ENCODE assay signal across 8 mouse cellular contexts in genomic region chr6:107529911-107530431, GRCm38 (mm10). TPM values are rescaled to one million over a fixed set of nuclear protein-coding genes. Genes with fewer than 3 reads are reported as not detected.
A peak's percentile ranks its signal among the peaks of the same experiment; 100 is the strongest.
DNase-seq lines count a peak whose midpoint lies in the region; ATAC-seq lines count a peak whose summit lies in the region.

No protein-coding gene starts in this region.

- under 1% methylated on average over 28 of the region's 34 CpGs for WGBS in lung, embryonic 16.5 days
- WGBS in liver, embryonic 15.5 days (ENCODE audit: insufficient replicate concordance): under 1% methylated on average over 34 of the region's 34 CpGs

- H3K9me3 ChIP-seq in lung, embryonic 16.5 days (ENCODE audit: control insufficient read depth, low read length): no peaks in the 10 kb centered on the region
- H3K9me3 ChIP-seq in liver, embryonic 15.5 days (replicated peaks): no peaks in the 10 kb centered on the region

- peak overlapping the region; percentile 62 for H3K4me3 ChIP-seq in lung, embryonic 16.5 days (ENCODE audit: low read length)
- H3K4me3 ChIP-seq in liver, embryonic 15.5 days (replicated peaks): peak overlapping the region; percentile 20

- H3K4me2 ChIP-seq in lung, embryonic 16.5 days (ENCODE audit: low read depth, low read length): peak overlapping the region; percentile 97
- H3K4me2 ChIP-seq in liver, embryonic 15.5 days: peak overlapping the region; percentile 48

- peak; percentile 77 for ATAC-seq in lung, embryonic 16.5 days (ENCODE audit: low read depth)
- ATAC-seq in liver, embryonic 15.5 days (ENCODE audit: insufficient read depth): no peak

- H3K27me3 ChIP-seq in lung, embryonic 16.5 days (ENCODE audit: control insufficient read depth, insufficient read depth, low read depth, low read length): peaks cover 14% of the 10 kb centered on the region
- H3K27me3 ChIP-seq in liver, embryonic 15.5 days: peaks cover 33% of the 10 kb centered on the region

- peaks cover 2% of the 10 kb centered on the region; the same call in 1 of the 2 replicates for H3K4me1 ChIP-seq in lung, embryonic 16.5 days (replicated peaks; ENCODE audit: control insufficient read depth, insufficient read depth, low read length)
- H3K4me1 ChIP-seq in liver, embryonic 15.5 days (replicated peaks): no peaks in the 10 kb centered on the region

- no peaks in the 10 kb centered on the region for H3K36me3 ChIP-seq in lung, embryonic 16.5 days (ENCODE audit: control insufficient read depth, insufficient read depth, low read length)
- no peaks in the 10 kb centered on the region for H3K36me3 ChIP-seq in liver, embryonic 15.5 days (replicated peaks)

- H3K27ac ChIP-seq in lung, embryonic 16.5 days (ENCODE audit: low read length): no peak overlapping the region
- H3K27ac ChIP-seq in liver, embryonic 15.5 days (replicated peaks): no peak overlapping the region

- DNase-seq in lung, postnatal 14 days: no peak
- peak; percentile 78 to 80 for DNase-seq in cerebellum, postnatal 25 days
- peak; percentile 60 to 68 for DNase-seq in frontal cortex, postnatal 36 days (ENCODE audit: low spot score in 2 of 2)
- peak; percentile 9 for DNase-seq in kidney, postnatal 14 days
- DNase-seq in right cerebral cortex, postnatal 25 days: peak; percentile 72
- no peak for DNase-seq in B cell, adult 2 months

- H3K9ac ChIP-seq in lung, embryonic 16.5 days (ENCODE audit: low read length): peak overlapping the region; percentile 59
- H3K9ac ChIP-seq in liver, embryonic 15.5 days: no peak overlapping the region

RNA-seq across cellular contexts. Expression of gene Lrrn1, which starts 0.4 kb away (rescaled TPM):
- polyA plus RNA-seq in lung, embryonic 16.5 days (2015; fragmentation: Nextera tagmentation; extraction: Ambion mirVana): 10.4 and 10.9 TPM in 2 replicates
- 0.37 and 0.66 TPM in 2 replicates for polyA plus RNA-seq in liver, embryonic 15.5 days (2015; fragmentation: Nextera tagmentation; extraction: Ambion mirVana)

Comparison
In these comparisons a context has a peak if more than half of its experiments do, and no peak if none do; other contexts are left out.
1. DNase-seq: peak in cerebellum, postnatal 25 days (2 of 2), frontal cortex, postnatal 36 days (2 of 2), kidney, postnatal 14 days (single experiment) and right cerebral cortex, postnatal 25 days (single experiment); none in lung, postnatal 14 days (single experiment) and B cell, adult 2 months (0 of 2).